Mouse (Mus musculus) kidney, adult 2 months (tissue): Measurements from ENCODE around the gene Atp6v1c2.

Experiments used
- CTCF ChIP-seq: fragments of 200-500 bp; conservative IDR thresholded peaks from 2 replicates; pipeline ENCODE4 v1.5.1; 2011; ENCODE audit warnings: low read depth, mild to moderate bottlenecking, control low read depth, low read length, moderate library complexity, mixed read lengths; ENCODE audit not compliant: insufficient read depth, insufficient read length
- POLR2A ChIP-seq: fragments of 200-500 bp; IDR thresholded peaks from one replicate; pipeline ENCODE4 v1.6.1; 2011; ENCODE audit warnings: low read depth, low read length, control low read depth

DNA sequence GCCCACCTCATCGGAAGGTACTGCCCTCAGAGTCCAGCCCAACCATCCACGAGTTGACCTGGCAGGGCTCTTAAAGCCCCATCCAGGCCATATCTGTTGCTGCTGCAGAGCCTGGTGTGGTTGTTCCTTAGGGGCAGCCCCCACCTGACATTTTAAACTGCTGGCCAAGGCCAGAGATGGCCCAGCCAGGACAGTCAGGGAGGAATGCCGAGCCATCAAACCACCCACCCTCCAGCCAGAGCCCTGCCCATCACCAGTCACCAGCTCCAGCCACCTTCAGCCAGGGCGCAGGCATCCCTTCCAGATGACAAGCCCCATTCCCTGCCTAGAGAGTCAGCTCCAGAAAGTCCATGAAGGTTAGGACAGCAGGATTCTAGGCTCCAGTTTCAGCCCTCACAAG, 40.7 kb downstream of the Atp6v1c2 start:
- TF ChIP-seq CTCF (no peak), POLR2A (no peak)
